ENCODE assay signal across 27 mouse cellular contexts in genomic region chr5:53732933-53733332, GRCm38 (mm10). TPM values are rescaled to one million over a fixed set of nuclear protein-coding genes. Genes with fewer than 3 reads are reported as not detected.
DNase-seq lines count a peak whose midpoint lies in the region; ATAC-seq and TF ChIP-seq lines count a peak whose summit lies in the region.
"Had no signal": no experiment of that assay in that cellular context is flagged by ENCODE, and none has a peak within 500 bp of the region (broad histone marks: within the 10 kb centered on the region; RNA-seq: fewer than 3 reads in every experiment).

No protein-coding gene starts in this region.

- H3K27ac ChIP-seq in intestine, embryonic 15.5 days = no peak overlapping the region
- H3K27ac ChIP-seq in intestine, embryonic 16.5 days (ENCODE audit: low read length) = no peak overlapping the region
- H3K27ac ChIP-seq in stomach, embryonic 14.5 days (ENCODE audit: low read length) = no peak overlapping the region
- H3K27ac ChIP-seq in stomach, postnatal 0 days (replicated peaks) = no peak overlapping the region
- no peak overlapping the region for H3K27ac ChIP-seq in forebrain, embryonic 16.5 days (ENCODE audit: low read length)
- H3K27ac ChIP-seq: forebrain, embryonic 10.5 days; forebrain, embryonic 13.5 days; gastrocnemius, adult 2 months; heart, embryonic 13.5 days; hindbrain, embryonic 10.5 days; hindbrain, embryonic 13.5 days had no signal

- no peak overlapping the region for H3K9ac ChIP-seq in intestine, embryonic 15.5 days
- H3K9ac ChIP-seq in intestine, embryonic 16.5 days (ENCODE audit: low read depth, low read length) = no peak overlapping the region
- H3K9ac ChIP-seq in stomach, embryonic 14.5 days (replicated peaks; ENCODE audit: low read depth, low read length) = no peak overlapping the region
- no peak overlapping the region for H3K9ac ChIP-seq in stomach, postnatal 0 days (ENCODE audit: low read length)
- no peak overlapping the region for H3K9ac ChIP-seq in forebrain, embryonic 16.5 days (replicated peaks; ENCODE audit: low read depth, low read length)
- H3K9ac ChIP-seq: forebrain, embryonic 13.5 days; forebrain, postnatal 0 days; heart, embryonic 13.5 days; hindbrain, embryonic 13.5 days had no signal

- H3K4me2 ChIP-seq in intestine, embryonic 15.5 days (replicated peaks) = no peak overlapping the region
- H3K4me2 ChIP-seq in intestine, embryonic 16.5 days (ENCODE audit: low read depth, low read length) = no peak overlapping the region
- no peak overlapping the region for H3K4me2 ChIP-seq in stomach, embryonic 14.5 days (replicated peaks; ENCODE audit: low read depth, low read length)
- no peak overlapping the region for H3K4me2 ChIP-seq in stomach, postnatal 0 days (replicated peaks; ENCODE audit: low read depth)
- no peak overlapping the region for H3K4me2 ChIP-seq in forebrain, embryonic 16.5 days (ENCODE audit: low read length)
- H3K4me2 ChIP-seq: forebrain, embryonic 13.5 days; heart, embryonic 13.5 days; hindbrain, embryonic 13.5 days had no signal

- TF ChIP-seq CTCF in stomach, postnatal 0 days (IDR thresholded peaks at IDR 0.05; ENCODE audit: low read depth) = no peak

- no peaks in the 10 kb centered on the region for H3K27me3 ChIP-seq in intestine, embryonic 15.5 days (replicated peaks)
- no peaks in the 10 kb centered on the region for H3K27me3 ChIP-seq in intestine, embryonic 16.5 days (replicated peaks; ENCODE audit: control insufficient read depth, insufficient read depth, low read length)
- H3K27me3 ChIP-seq in stomach, embryonic 14.5 days (ENCODE audit: control insufficient read depth, insufficient read depth, low read length) = no peaks in the 10 kb centered on the region
- H3K27me3 ChIP-seq in stomach, postnatal 0 days (ENCODE audit: control insufficient read depth, insufficient read depth, low read length) = no peaks in the 10 kb centered on the region
- H3K27me3 ChIP-seq in forebrain, embryonic 16.5 days (replicated peaks; ENCODE audit: control insufficient read depth, insufficient read depth, low read length) = no peaks in the 10 kb centered on the region
- H3K27me3 ChIP-seq: forebrain, embryonic 13.5 days; hindbrain, embryonic 13.5 days had no signal

- no peaks in the 10 kb centered on the region for H3K4me1 ChIP-seq in intestine, embryonic 15.5 days (replicated peaks)
- no peaks in the 10 kb centered on the region for H3K4me1 ChIP-seq in intestine, embryonic 16.5 days (ENCODE audit: control insufficient read depth, insufficient read depth, low read length)
- no peaks in the 10 kb centered on the region for H3K4me1 ChIP-seq in stomach, embryonic 14.5 days (ENCODE audit: control insufficient read depth, insufficient read depth, low read length)
- H3K4me1 ChIP-seq in stomach, postnatal 0 days (replicated peaks; ENCODE audit: control insufficient read depth, insufficient read depth) = no peaks in the 10 kb centered on the region
- no peaks in the 10 kb centered on the region for H3K4me1 ChIP-seq in forebrain, embryonic 16.5 days (replicated peaks; ENCODE audit: control insufficient read depth, insufficient read depth, low read length)
- H3K4me1 ChIP-seq: forebrain, embryonic 10.5 days; forebrain, embryonic 13.5 days; heart, embryonic 13.5 days; hindbrain, embryonic 13.5 days had no signal

- no peaks in the 10 kb centered on the region for H3K36me3 ChIP-seq in intestine, embryonic 15.5 days
- H3K36me3 ChIP-seq in intestine, embryonic 16.5 days (ENCODE audit: control insufficient read depth, insufficient read depth, low read length) = no peaks in the 10 kb centered on the region
- no peaks in the 10 kb centered on the region for H3K36me3 ChIP-seq in stomach, embryonic 14.5 days (ENCODE audit: control insufficient read depth, insufficient read depth, low read length)
- no peaks in the 10 kb centered on the region for H3K36me3 ChIP-seq in stomach, postnatal 0 days (ENCODE audit: control insufficient read depth, insufficient read depth, low read length)
- H3K36me3 ChIP-seq in forebrain, embryonic 16.5 days (ENCODE audit: control insufficient read depth, insufficient read depth) = no peaks in the 10 kb centered on the region
- H3K36me3 ChIP-seq: forebrain, embryonic 10.5 days; heart, embryonic 13.5 days; hindbrain, embryonic 10.5 days; hindbrain, embryonic 13.5 days had no signal

- no peak for TF ChIP-seq EP300 in stomach, postnatal 0 days (optimal IDR thresholded peaks at IDR 0.05)

- H3K4me3 ChIP-seq in intestine, embryonic 15.5 days (replicated peaks) = no peak overlapping the region
- H3K4me3 ChIP-seq in intestine, embryonic 16.5 days (ENCODE audit: low read length) = no peak overlapping the region
- no peak overlapping the region for H3K4me3 ChIP-seq in stomach, embryonic 14.5 days (ENCODE audit: low read depth, low read length)
- no peak overlapping the region for H3K4me3 ChIP-seq in stomach, postnatal 0 days (ENCODE audit: low read depth, low read length)
- H3K4me3 ChIP-seq in forebrain, embryonic 16.5 days (replicated peaks; ENCODE audit: low read length) = no peak overlapping the region
- H3K4me3 ChIP-seq: forebrain, embryonic 10.5 days; forebrain, embryonic 13.5 days; gastrocnemius, adult 2 months; heart, embryonic 13.5 days; hindbrain, embryonic 10.5 days; hindbrain, embryonic 13.5 days had no signal

- intact Hi-C loops in heart, postnatal 10 days (cut with DNase I) = no loop called here

- peak; percentile 81 for DNase-seq in heart, adult 11 months
- no peak for DNase-seq in heart, postnatal 10 days
- DNase-seq in stomach, postnatal 0 days (ENCODE audit: low spot score) = peak; percentile 23
- DNase-seq: adrenal gland, postnatal 10 days; adrenal gland, postnatal 36 days; cerebellum, adult 18-20 months; cerebellum, adult 9-10 months; cerebellum, postnatal 14 days; forebrain, postnatal 0 days; gastrocnemius, adult 2 months; gastrocnemius, postnatal 14 days; heart, adult 18-20 months had no signal

- 0 out of 2 replicates have a peak, but pooled peaks have one; percentile 36 for ATAC-seq in intestine, embryonic 15.5 days
- ATAC-seq in intestine, embryonic 16.5 days = no peak
- peak; percentile 53; the same call in 1 of the 2 replicates for ATAC-seq in stomach, embryonic 14.5 days (ENCODE audit: insufficient number of reproducible peaks, insufficient read depth, low FRiP score, low read depth)
- ATAC-seq in stomach, postnatal 0 days (ENCODE audit: low FRiP score, low TSS enrichment) = no peak
- no peak for ATAC-seq in forebrain, embryonic 16.5 days
- ATAC-seq: forebrain, embryonic 13.5 days; forebrain, postnatal 0 days; hindbrain, embryonic 16.5 days; Patski had no signal

- 40% methylated on average over 10 of the region's 10 CpGs for WGBS in intestine, embryonic 15.5 days
- 39% methylated on average over 10 of the region's 10 CpGs for WGBS in intestine, embryonic 16.5 days
- 56% methylated on average over 10 of the region's 10 CpGs for WGBS in stomach, embryonic 14.5 days
- 44% methylated on average over 10 of the region's 10 CpGs for WGBS in stomach, postnatal 0 days
- WGBS in forebrain, embryonic 16.5 days = 84% methylated on average over 10 of the region's 10 CpGs

- H3K9me3 ChIP-seq in intestine, embryonic 15.5 days = no peaks in the 10 kb centered on the region
- H3K9me3 ChIP-seq in intestine, embryonic 16.5 days (ENCODE audit: control insufficient read depth, low read length) = no peaks in the 10 kb centered on the region
- no peaks in the 10 kb centered on the region for H3K9me3 ChIP-seq in stomach, embryonic 14.5 days (ENCODE audit: control insufficient read depth, low read depth, low read length)
- no peaks in the 10 kb centered on the region for H3K9me3 ChIP-seq in stomach, postnatal 0 days (ENCODE audit: control insufficient read depth, low read length)
- H3K9me3 ChIP-seq in forebrain, embryonic 16.5 days (ENCODE audit: control insufficient read depth, low read length) = no peaks in the 10 kb centered on the region
- H3K9me3 ChIP-seq: forebrain, embryonic 10.5 days; forebrain, embryonic 13.5 days; heart, embryonic 13.5 days; hindbrain, embryonic 10.5 days; hindbrain, embryonic 13.5 days had no signal

RNA-seq across cellular contexts. Expression of gene Cckar, which starts 25.4 kb away (rescaled TPM):
- total RNA-seq in heart, postnatal 10 days (2021) = not detected
- 38.3 and 68.9 TPM in 2 replicates for polyA plus RNA-seq in intestine, embryonic 15.5 days (2015; fragmentation: Nextera tagmentation; extraction: Ambion mirVana)
- 45.8 and 46.4 TPM in 2 replicates for polyA plus RNA-seq in intestine, embryonic 16.5 days (2015; fragmentation: Nextera tagmentation; extraction: Ambion mirVana)
- 10.8 and 23.2 TPM in 2 replicates for polyA plus RNA-seq in stomach, embryonic 14.5 days (2014; fragmentation: Nextera tagmentation; extraction: Ambion mirVana)
- 19.9 and 21.7 TPM in 2 replicates for polyA plus RNA-seq in stomach, postnatal 0 days (2015; fragmentation: Nextera tagmentation; extraction: Ambion mirVana)
- polyA plus RNA-seq in forebrain, embryonic 16.5 days (2015; fragmentation: Nextera tagmentation; extraction: Ambion mirVana) = 0.37 and 0.46 TPM in 2 replicates
- total RNA-seq: ES-E14; gastrocnemius, adult 2 months; gastrocnemius, postnatal 14 days; gastrocnemius, postnatal 4 days; heart, adult 18-20 months; heart, postnatal 25 days had no signal
- polyA plus RNA-seq: frontal cortex, adult 2 months; Patski had no signal

Comparison
In these comparisons a context has a peak if more than half of its experiments do, and no peak if none do; other contexts are left out.
1. DNase-seq: peak in heart, adult 11 months (single experiment) and stomach, postnatal 0 days (single experiment); none in heart, postnatal 10 days (0 of 2).
2. ATAC-seq: peak in intestine, embryonic 15.5 days (single experiment) and stomach, embryonic 14.5 days (single experiment); none in intestine, embryonic 16.5 days (single experiment), stomach, postnatal 0 days (single experiment) and forebrain, embryonic 16.5 days (single experiment).